Mouse (Mus musculus) megakaryocyte, embryonic 14.5 days (primary cell): ENCODE measurements around the gene Fyn.

ENCODE experiments used
- FLI1 ChIP-seq: IDR thresholded peaks from 2 replicates; pipeline ENCODE4 v1.6.1; 2012; ENCODE audit warnings: low read length, inconsistent platforms, mixed read lengths
- GATA1 ChIP-seq: IDR thresholded peaks from 3 replicates; pipeline ENCODE4 v1.6.1; 2012; ENCODE audit warnings: mixed read lengths, low read length, inconsistent platforms, borderline replicate concordance

GRCm38 (mm10) chr10:39390541-39390940, 21.9 kb downstream of the Fyn start:
- TF ChIP-seq GATA1, result no peak
- TF ChIP-seq FLI1, result no peak
